22 mouse cellular contexts compared by ENCODE assay signal in genomic region chr11:34049125-34049379, GRCm38 (mm10). TPM values are rescaled to one million over a fixed set of nuclear protein-coding genes. Genes with fewer than 3 reads are reported as not detected.
DNase-seq lines count a peak whose midpoint lies in the region; ATAC-seq and TF ChIP-seq lines count a peak whose summit lies in the region.
"Had no signal": no experiment of that assay in that cellular context is flagged by ENCODE, and none has a peak within 500 bp of the region (broad histone marks: within the 10 kb centered on the region; RNA-seq: fewer than 3 reads in every experiment).

No protein-coding gene starts in this region.

- no peaks in the 10 kb centered on the region for H3K27me3 ChIP-seq in intestine, postnatal 0 days (replicated peaks; ENCODE audit: control insufficient read depth, insufficient read depth, low read length)
- H3K27me3 ChIP-seq in intestine, embryonic 16.5 days (replicated peaks; ENCODE audit: control insufficient read depth, insufficient read depth, low read length) = no peaks in the 10 kb centered on the region
- H3K27me3 ChIP-seq in CH12.LX (replicated peaks) = no peaks in the 10 kb centered on the region
- H3K27me3 ChIP-seq in liver, embryonic 14.5 days (ENCODE audit: control insufficient read depth, insufficient read depth, low read length) = no peaks in the 10 kb centered on the region
- H3K27me3 ChIP-seq: heart, embryonic 15.5 days; limb, embryonic 12.5 days had no signal

- no peak for TF ChIP-seq RAD21 in CH12.LX (IDR thresholded peaks at IDR 0.05; ENCODE audit: low read depth, low read length)

- TF ChIP-seq POLR2A in CH12.LX (IDR thresholded peaks at IDR 0.05; ENCODE audit: low read depth, low read length) = no peak
- no peak for TF ChIP-seq POLR2A in bone marrow macrophage, adult 2 months (IDR thresholded peaks at IDR 0.05; ENCODE audit: borderline replicate concordance, low read depth, low read length)

- no peak for TF ChIP-seq EP300 in CH12.LX (IDR thresholded peaks at IDR 0.05; ENCODE audit: low read length)
- no peak for TF ChIP-seq EP300 in liver, embryonic 14.5 days (IDR thresholded peaks at IDR 0.05; ENCODE audit: low read depth)

- H3K27ac ChIP-seq in intestine, postnatal 0 days (ENCODE audit: low read depth, low read length) = no peak overlapping the region
- no peak overlapping the region for H3K27ac ChIP-seq in intestine, embryonic 16.5 days (ENCODE audit: low read length)
- H3K27ac ChIP-seq in CH12.LX (ENCODE audit: insufficient read depth, low read depth) = peak overlapping the region; percentile 88
- H3K27ac ChIP-seq in bone marrow macrophage, adult 2 months (ENCODE audit: insufficient read depth, low read depth, low read length) = peak overlapping the region; percentile 90; the same call in 1 of the 2 replicates
- no peak overlapping the region for H3K27ac ChIP-seq in liver, embryonic 14.5 days
- H3K27ac ChIP-seq: heart, embryonic 15.5 days; limb, embryonic 12.5 days had no signal

- H3K9me3 ChIP-seq in intestine, postnatal 0 days (ENCODE audit: control insufficient read depth) = no peaks in the 10 kb centered on the region
- no peaks in the 10 kb centered on the region for H3K9me3 ChIP-seq in intestine, embryonic 16.5 days (ENCODE audit: control insufficient read depth, low read length)
- no peaks in the 10 kb centered on the region for H3K9me3 ChIP-seq in CH12.LX (replicated peaks; ENCODE audit: low read length)
- no peaks in the 10 kb centered on the region for H3K9me3 ChIP-seq in liver, embryonic 14.5 days (ENCODE audit: control insufficient read depth, low read length)
- H3K9me3 ChIP-seq: heart, embryonic 15.5 days; limb, embryonic 12.5 days had no signal

- H3K4me1 ChIP-seq in intestine, postnatal 0 days (replicated peaks; ENCODE audit: control insufficient read depth, insufficient read depth, low read length) = no peaks in the 10 kb centered on the region
- H3K4me1 ChIP-seq in intestine, embryonic 16.5 days (ENCODE audit: control insufficient read depth, insufficient read depth, low read length) = no peaks in the 10 kb centered on the region
- peaks cover 32 to 82% of the 10 kb centered on the region in 2 experiments for H3K4me1 ChIP-seq in CH12.LX (ENCODE audit: control insufficient read depth in 1 of 2, insufficient read depth in 2 of 2)
- peaks cover 47% of the 10 kb centered on the region for H3K4me1 ChIP-seq in bone marrow macrophage, adult 2 months (ENCODE audit: control insufficient read depth, insufficient read depth, low read length)
- peaks cover 0 to 11% of the 10 kb centered on the region in 2 experiments; a peak in 2 of 4 replicates for H3K4me1 ChIP-seq in liver, embryonic 14.5 days (replicated peaks; ENCODE audit: control insufficient read depth in 2 of 2, insufficient read depth in 2 of 2, low read length in 1 of 2)
- H3K4me1 ChIP-seq: heart, embryonic 15.5 days; limb, embryonic 12.5 days had no signal

- H3K9ac ChIP-seq in intestine, postnatal 0 days (ENCODE audit: low read depth, low read length) = no peak overlapping the region
- H3K9ac ChIP-seq in intestine, embryonic 16.5 days (ENCODE audit: low read depth, low read length) = no peak overlapping the region
- H3K9ac ChIP-seq in CH12.LX (ENCODE audit: insufficient read depth, low read depth) = peak overlapping the region; percentile 74
- no peak overlapping the region for H3K9ac ChIP-seq in liver, embryonic 14.5 days (replicated peaks)
- H3K9ac ChIP-seq: heart, embryonic 15.5 days; limb, embryonic 12.5 days had no signal

- no peak for ATAC-seq in intestine, postnatal 0 days
- no peak for ATAC-seq in intestine, embryonic 16.5 days
- ATAC-seq in liver, embryonic 14.5 days (ENCODE audit: insufficient read depth) = no peak

- H3K79me2 ChIP-seq in CH12.LX (replicated peaks; ENCODE audit: control insufficient read depth, extremely low read depth, insufficient read depth, poor library complexity, severe bottlenecking) = peaks cover 29% of the 10 kb centered on the region

- intact Hi-C loops in left cerebral cortex, postnatal 25 days (cut with DNase I) = no loop called here
- intact Hi-C loops in left cerebral cortex, postnatal 36 days (cut with DNase I) = no loop called here

- DNase-seq in CH12.LX (ENCODE audit: extremely low read depth) = no peak
- no peak for DNase-seq in liver, embryonic 14.5 days (ENCODE audit: low read depth in 3 of 3, low spot score in 3 of 3)
- DNase-seq in adrenal gland, adult (ENCODE audit: inconsistent age in 2 of 2, low spot score in 1 of 2) = no peak
- no peak for DNase-seq in left cerebral cortex, postnatal 25 days (ENCODE audit: low spot score in 2 of 2)
- no peak for DNase-seq in left cerebral cortex, postnatal 36 days (ENCODE audit: low spot score in 2 of 2)
- DNase-seq: adrenal gland, postnatal 10 days; cerebellum, adult 18-20 months; gastrocnemius, postnatal 25 days; kidney, adult 9 months; kidney, postnatal 4 days; lung, postnatal 10 days; retina, postnatal 1 day; right cerebral cortex, postnatal 4 days had no signal

- WGBS in intestine, postnatal 0 days = 88% methylated on average over 1 of the region's 1 CpGs
- WGBS in intestine, embryonic 16.5 days = 91% methylated on average over 1 of the region's 1 CpGs
- 64% methylated on average over 1 of the region's 1 CpGs for WGBS in liver, embryonic 14.5 days (ENCODE audit: insufficient replicate concordance)

- no peak for TF ChIP-seq CTCF in intestine, postnatal 0 days (IDR thresholded peaks at IDR 0.05; ENCODE audit: low read depth)
- no peak for TF ChIP-seq CTCF in CH12.LX (conservative IDR thresholded peaks at IDR 0.05 in 1 of 2, IDR thresholded peaks at IDR 0.05 in 1 of 2; ENCODE audit: low read depth in 2 of 2, low read length in 2 of 2)
- no peak for TF ChIP-seq CTCF in bone marrow macrophage, adult 2 months (IDR thresholded peaks at IDR 0.05; ENCODE audit: low read depth, low read length)
- no peak for TF ChIP-seq CTCF in liver, embryonic 14.5 days (IDR thresholded peaks at IDR 0.05; ENCODE audit: low read depth)

- in situ Hi-C loops in CH12.LX (cut with MboI; ENCODE audit: low pct_ligation_motif_present, low pct_unique_long_range_greater_than_20kb, low sequenced_read_pairs) = no loop called here

- H3K36me3 ChIP-seq in intestine, postnatal 0 days (ENCODE audit: control insufficient read depth, insufficient read depth) = no peaks in the 10 kb centered on the region
- no peaks in the 10 kb centered on the region for H3K36me3 ChIP-seq in intestine, embryonic 16.5 days (ENCODE audit: control insufficient read depth, insufficient read depth, low read length)
- peaks cover 13 to 27% of the 10 kb centered on the region in 2 experiments for H3K36me3 ChIP-seq in CH12.LX (replicated peaks in 1 of 2; ENCODE audit: control insufficient read depth in 1 of 2, insufficient read depth in 1 of 2, low read length in 1 of 2)
- no peaks in the 10 kb centered on the region for H3K36me3 ChIP-seq in liver, embryonic 14.5 days (replicated peaks; ENCODE audit: control insufficient read depth, insufficient read depth, low read depth)
- H3K36me3 ChIP-seq: heart, embryonic 15.5 days; limb, embryonic 12.5 days had no signal

- no peak overlapping the region for H3K4me3 ChIP-seq in intestine, postnatal 0 days (ENCODE audit: low read depth, low read length)
- no peak overlapping the region for H3K4me3 ChIP-seq in intestine, embryonic 16.5 days (ENCODE audit: low read length)
- H3K4me3 ChIP-seq in CH12.LX (replicated peaks in 1 of 3; ENCODE audit: low read depth in 2 of 3, low read length in 2 of 3, poor library complexity in 1 of 3) = peak overlapping the region; percentile 58 to 78 (median 61)
- H3K4me3 ChIP-seq in bone marrow macrophage, adult 2 months (ENCODE audit: insufficient read depth, low read length) = peak overlapping the region; percentile 75
- H3K4me3 ChIP-seq in liver, embryonic 14.5 days (ENCODE audit: insufficient read depth in 1 of 2, low read depth in 2 of 2, low read length in 2 of 2) = no peak overlapping the region
- H3K4me3 ChIP-seq: limb, embryonic 12.5 days had no signal

- 0 out of 2 replicates have a peak overlapping the region, but pooled peaks have one; percentile 17 for H3K4me2 ChIP-seq in intestine, postnatal 0 days (replicated peaks; ENCODE audit: low read depth)
- no peak overlapping the region for H3K4me2 ChIP-seq in intestine, embryonic 16.5 days (ENCODE audit: low read depth, low read length)
- peak overlapping the region; percentile 91 for H3K4me2 ChIP-seq in CH12.LX (ENCODE audit: insufficient read depth, low read depth, poor library complexity, severe bottlenecking)
- H3K4me2 ChIP-seq in liver, embryonic 14.5 days (ENCODE audit: low read depth) = peak overlapping the region; percentile 20; the same call in 1 of the 2 replicates
- H3K4me2 ChIP-seq: heart, embryonic 15.5 days; limb, embryonic 12.5 days had no signal

- dilution Hi-C loops in CH12.LX (cut with MboI; ENCODE audit: extremely low pct_ligation_motif_present, extremely low pct_unique_long_range_greater_than_20kb, low sequenced_read_pairs) = no loop called here

RNA-seq across cellular contexts. Expression of gene Lcp2, which starts 2.3 kb away (rescaled TPM):
- 2.0 and 3.1 TPM in 2 replicates for polyA plus RNA-seq in intestine, postnatal 0 days (2015; fragmentation: Nextera tagmentation; extraction: Ambion mirVana)
- 3.1 and 4.1 TPM in 2 replicates for polyA plus RNA-seq in intestine, embryonic 16.5 days (2015; fragmentation: Nextera tagmentation; extraction: Ambion mirVana)
- total RNA-seq in CH12.LX (2012; rRNA removed) (18.3 and 19.4 TPM in 2 replicates), CH12.LX (2014; rRNA removed) (5.9 and 24.0 TPM in 2 replicates)
- polyA plus RNA-seq in CH12.LX (2012; ENCODE audit: insufficient read length, low read depth) = 18.7 and 20.1 TPM in 2 replicates
- 96.8 and 118 TPM in 2 replicates for polyA plus RNA-seq in bone marrow macrophage, adult 2 months (2012; ENCODE audit: insufficient read depth, insufficient read length, missing spikeins)
- 5.4 and 7.1 TPM in 2 replicates for polyA plus RNA-seq in liver, embryonic 14.5 days (2012; rRNA removed)
- 6.8 and 7.1 TPM in 2 replicates for polyA plus RNA-seq in liver, embryonic 14.5 days (2014; fragmentation: Nextera tagmentation; extraction: Ambion mirVana)
- 1 to 10 TPM; 3.2 to 5.0 TPM for total RNA-seq in left cerebral cortex, postnatal 25 days (2021)
- 1 to 10 TPM; 2.4 to 3.5 TPM for total RNA-seq in left cerebral cortex, postnatal 36 days (2021)

RNA-seq across cellular contexts. Expression of gene 4930469K13Rik, which starts 49.3 kb away (rescaled TPM):
- polyA plus RNA-seq in intestine, postnatal 0 days (2015; fragmentation: Nextera tagmentation; extraction: Ambion mirVana) = not detected in 2 replicates
- 0.68 TPM in 1 of 2 replicates, not detected in the other for polyA plus RNA-seq in intestine, embryonic 16.5 days (2015; fragmentation: Nextera tagmentation; extraction: Ambion mirVana)
- total RNA-seq in CH12.LX (2012; rRNA removed) (not detected in 2 replicates), CH12.LX (2014; rRNA removed) (0.42 TPM in 1 of 2 replicates, not detected in the other)
- not detected in 2 replicates for polyA plus RNA-seq in CH12.LX (2012; ENCODE audit: insufficient read length, low read depth)
- not detected in 2 replicates for polyA plus RNA-seq in bone marrow macrophage, adult 2 months (2012; ENCODE audit: insufficient read depth, insufficient read length, missing spikeins)
- polyA plus RNA-seq in liver, embryonic 14.5 days (2012; rRNA removed) = not detected in 2 replicates
- polyA plus RNA-seq in liver, embryonic 14.5 days (2014; fragmentation: Nextera tagmentation; extraction: Ambion mirVana) = not detected in 2 replicates
- not detected for total RNA-seq in left cerebral cortex, postnatal 25 days (2021)
- not detected for total RNA-seq in left cerebral cortex, postnatal 36 days (2021)
- total RNA-seq: adrenal gland, postnatal 10 days; gastrocnemius, postnatal 25 days; heart, adult 8-10 months; layer of hippocampus, postnatal 10 days; left cerebral cortex, adult 8-10 months had no signal
- polyA plus RNA-seq: forebrain, embryonic 11.5 days; heart, embryonic 15.5 days; limb, embryonic 12.5 days had no signal

RNA-seq across cellular contexts. Expression of gene Kcnip1, which starts 56.1 kb away (rescaled TPM):
- 1.9 and 2.5 TPM in 2 replicates for polyA plus RNA-seq in intestine, postnatal 0 days (2015; fragmentation: Nextera tagmentation; extraction: Ambion mirVana)
- polyA plus RNA-seq in intestine, embryonic 16.5 days (2015; fragmentation: Nextera tagmentation; extraction: Ambion mirVana) = 6.6 and 8.9 TPM in 2 replicates
- 0.04 TPM in 2 replicates for total RNA-seq in CH12.LX (2012; rRNA removed)
- total RNA-seq in CH12.LX (2014; rRNA removed) = 0.14 TPM in 1 of 2 replicates, not detected in the other
- polyA plus RNA-seq in CH12.LX (2012; ENCODE audit: insufficient read length, low read depth) = 0.17 TPM in 1 of 2 replicates, not detected in the other
- polyA plus RNA-seq in bone marrow macrophage, adult 2 months (2012; ENCODE audit: insufficient read depth, insufficient read length, missing spikeins) = not detected in 2 replicates
- polyA plus RNA-seq in liver, embryonic 14.5 days (2012; rRNA removed) = 0.10 and 0.15 TPM in 2 replicates
- 0.14 and 0.25 TPM in 2 replicates for polyA plus RNA-seq in liver, embryonic 14.5 days (2014; fragmentation: Nextera tagmentation; extraction: Ambion mirVana)
- 10 to 100 TPM; 29.8 to 32.3 TPM for total RNA-seq in left cerebral cortex, postnatal 25 days (2021)
- total RNA-seq in left cerebral cortex, postnatal 36 days (2021) = 10 to 100 TPM; 28.4 to 31.4 TPM
- total RNA-seq: gastrocnemius, postnatal 25 days had no signal
- polyA plus RNA-seq: heart, embryonic 15.5 days had no signal

Comparison
In these comparisons a context has a peak if more than half of its experiments do, and no peak if none do; other contexts are left out.
1. H3K27ac ChIP-seq: peak in CH12.LX (single experiment) and bone marrow macrophage, adult 2 months (single experiment); none in intestine, postnatal 0 days (single experiment), intestine, embryonic 16.5 days (single experiment) and liver, embryonic 14.5 days (single experiment).
2. H3K4me3 ChIP-seq: peak in CH12.LX (3 of 3) and bone marrow macrophage, adult 2 months (single experiment); none in intestine, postnatal 0 days (single experiment), intestine, embryonic 16.5 days (single experiment) and liver, embryonic 14.5 days (0 of 2).